Mouse (Mus musculus) heart, embryonic 11.5 days (tissue): ENCODE measurements around the gene Sh3bp5. TPM values are rescaled to one million over a fixed set of nuclear protein-coding genes. Genes with fewer than 3 reads are reported as not detected.
"Not testable (repeated sequence)": the region's sequence is repeated elsewhere in the genome, so short reads cannot be mapped to it uniquely, and the experiment has no call there.

Experiments
- ATAC-seq: fragments of 200-750 bp; cut with Nextera tagmentation; replicated peaks from 2 replicates; pipeline ENCODE4 v1.8.0; 2017; ENCODE audit warnings: moderate library complexity; ENCODE audit not compliant: insufficient number of reproducible peaks, low FRiP score, low TSS enrichment
- H3K27ac ChIP-seq: fragments of 300-500 bp; sonication (generic); 2 replicates; pipeline ENCODE4 v1.5.1; 2014; ENCODE audit warnings: mild to moderate bottlenecking, low read depth, low read length
- H3K27me3 ChIP-seq: fragments of 300-500 bp; sonication (generic); 2 replicates; pipeline ENCODE4 v1.6.1; 2014; ENCODE audit warnings: mild to moderate bottlenecking, low read length, mixed read lengths; ENCODE audit not compliant: control insufficient read depth, insufficient read depth
- H3K36me3 ChIP-seq: fragments of 300-500 bp; sonication (generic); 2 replicates; pipeline ENCODE4 v1.6.1; 2014; ENCODE audit warnings: mild to moderate bottlenecking, low read length, moderate library complexity, mixed read lengths; ENCODE audit not compliant: control insufficient read depth, insufficient read depth
- H3K4me1 ChIP-seq: fragments of 300-500 bp; sonication (generic); 2 replicates; pipeline ENCODE4 v1.6.1; 2014; ENCODE audit warnings: low read length; ENCODE audit not compliant: control insufficient read depth, insufficient read depth
- H3K4me2 ChIP-seq: fragments of 300-500 bp; sonication (generic); 2 replicates; pipeline ENCODE4 v1.6.1; 2014; ENCODE audit warnings: mild to moderate bottlenecking, moderate library complexity
- H3K4me3 ChIP-seq: fragments of 300-500 bp; sonication (generic); 2 replicates; pipeline ENCODE4 v1.5.1; 2014; ENCODE audit warnings: low read depth, low read length
- H3K9ac ChIP-seq: fragments of 300-500 bp; sonication (generic); 2 replicates; pipeline ENCODE4 v1.6.1; 2014; ENCODE audit warnings: mild to moderate bottlenecking, low read depth, low read length, moderate library complexity
- H3K9me3 ChIP-seq: fragments of 300-500 bp; sonication (generic); replicated peaks from 2 replicates; pipeline ENCODE4 v1.6.1; 2016; ENCODE audit warnings: low read length; ENCODE audit not compliant: control insufficient read depth
- WGBS: fragments of 180-500 bp; shearing (Covaris S2); extraction: QIAGEN DNeasy Blood & Tissue Kit; methylation state at CpG from one replicate; pipeline ENCODE4 v1.1.7; 2014; ENCODE audit not compliant: insufficient replicate concordance; 5-methylcytosine and 5-hydroxymethylcytosine counted together
- polyA plus RNA-seq: library from polyadenylated mRNA; unstranded; fragments of >200 nt; fragmentation: Nextera tagmentation; extraction: Ambion mirVana; gene quantifications from 2 replicates; pipeline ENCODE4 v1.2.1, GENCODE M21; 2014

The Sh3bp5 gene
- polyA plus RNA-seq, 1 experiment from 2014 or later, result 10.9 TPM

DNA sequence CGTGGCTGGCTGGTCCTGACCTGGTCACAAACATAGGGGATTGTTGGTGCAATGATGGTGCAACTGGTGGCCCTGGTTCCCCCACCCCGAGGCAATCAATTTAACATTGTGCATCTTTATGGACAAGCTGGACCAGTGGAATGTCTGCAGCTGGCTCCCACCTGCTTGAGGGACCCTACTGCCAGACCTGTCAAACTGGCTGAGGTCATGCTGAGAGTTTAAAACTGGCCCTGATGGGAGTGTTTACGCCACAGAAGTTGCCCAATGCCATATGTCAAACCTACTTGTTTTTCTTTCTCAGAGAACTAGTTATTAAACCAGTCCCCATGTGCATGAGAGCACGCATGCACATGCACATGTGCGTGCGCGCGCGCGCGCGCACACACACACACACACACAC lies 22.1 kb upstream of the Sh3bp5 start:
- H3K9ac ChIP-seq, result no peak overlapping the region
- no peak for ATAC-seq
- H3K4me3 ChIP-seq, result no peak overlapping the region
- no peak overlapping the region for H3K27ac ChIP-seq
- H3K36me3 ChIP-seq, result no peaks in the 10 kb centered on the region
- H3K27me3 ChIP-seq, result no peaks in the 10 kb centered on the region
- H3K9me3 ChIP-seq, result no peaks in the 10 kb centered on the region
- H3K4me1 ChIP-seq, result peaks cover 2% of the 10 kb centered on the region; the same call in 1 of the 2 replicates
- WGBS, result 83% methylated on average over 12 of the region's 12 CpGs
- H3K4me2 ChIP-seq, result no peak overlapping the region

DNA sequence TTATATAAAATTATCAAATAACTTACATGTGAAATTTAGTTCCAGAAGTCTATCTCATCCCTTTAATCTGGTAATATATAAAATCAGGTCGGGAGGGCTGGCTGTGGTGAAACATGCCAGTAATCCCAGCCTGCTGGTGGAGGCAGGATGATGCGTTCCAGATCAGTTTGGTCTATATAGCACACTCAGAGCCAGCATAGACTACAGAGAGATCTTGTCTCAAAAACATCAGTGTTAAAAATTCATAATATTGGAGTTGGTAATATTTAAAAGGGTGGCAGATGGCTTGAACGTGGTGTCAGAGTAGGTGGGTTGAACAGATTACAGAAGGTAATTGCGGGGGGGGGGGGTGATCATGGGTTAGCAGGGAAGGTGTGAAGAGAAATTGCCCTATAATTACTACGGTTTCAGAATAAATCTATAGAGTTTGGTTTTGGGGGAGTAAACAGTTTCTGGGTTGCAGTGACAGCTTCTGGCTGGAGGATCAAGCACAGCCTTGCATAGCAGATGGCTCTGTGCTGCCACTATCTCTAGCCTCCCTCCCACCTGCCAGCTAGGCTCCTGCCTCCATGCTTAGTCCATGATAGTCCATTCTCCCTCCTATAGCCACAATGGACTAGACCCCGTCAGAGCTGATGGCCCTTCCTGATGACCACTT lies 20.3 kb upstream of the Sh3bp5 start:
- H3K9ac ChIP-seq, result no peak overlapping the region
- no peak overlapping the region for H3K27ac ChIP-seq
- WGBS, result 75% methylated on average over 6 of the region's 6 CpGs
- H3K4me3 ChIP-seq, result no peak overlapping the region
- H3K27me3 ChIP-seq, result no peaks in the 10 kb centered on the region
- no peaks in the 10 kb centered on the region for H3K9me3 ChIP-seq
- H3K36me3 ChIP-seq, result no peaks in the 10 kb centered on the region
- no peak overlapping the region for H3K4me2 ChIP-seq
- no peak for ATAC-seq
- peaks cover 2% of the 10 kb centered on the region; the same call in 1 of the 2 replicates for H3K4me1 ChIP-seq

DNA sequence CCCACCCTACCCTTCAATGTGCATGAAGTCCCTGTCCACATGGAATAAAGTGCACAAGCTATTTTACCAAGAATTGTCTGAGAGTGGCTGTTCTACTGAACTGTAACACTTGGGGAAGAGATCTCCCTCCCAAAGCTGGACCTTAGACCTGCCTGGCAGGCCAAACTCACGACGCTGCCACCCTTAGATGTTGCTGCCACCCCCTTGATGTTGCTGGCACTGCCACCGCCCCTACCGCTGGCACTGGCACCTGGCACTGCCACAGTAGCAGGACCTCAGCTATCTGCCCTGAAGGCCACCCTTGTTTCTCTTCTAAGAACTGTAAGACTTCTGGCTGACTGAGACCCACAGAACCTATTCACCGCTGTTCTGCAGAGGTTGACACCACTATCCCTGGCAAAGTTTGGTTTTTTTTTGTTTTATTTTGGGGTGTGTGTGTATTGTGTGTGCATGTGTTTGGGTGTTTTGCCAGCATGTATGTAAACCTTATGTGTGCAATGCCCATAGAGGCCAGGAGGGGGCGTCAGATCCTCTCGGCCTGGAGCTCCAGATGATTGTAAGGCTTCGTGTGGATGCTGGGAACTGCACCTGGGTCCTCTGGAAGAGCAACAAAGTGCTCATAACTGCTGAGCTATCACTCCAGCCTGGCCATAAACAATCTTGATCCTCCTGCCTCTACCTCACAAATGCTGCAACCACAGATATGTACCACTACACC lies 19.1 kb upstream of the Sh3bp5 start:
- no peaks in the 10 kb centered on the region for H3K9me3 ChIP-seq
- H3K4me1 ChIP-seq, result peaks cover 2% of the 10 kb centered on the region; the same call in 1 of the 2 replicates
- H3K4me3 ChIP-seq, result no peak overlapping the region
- no peaks in the 10 kb centered on the region for H3K36me3 ChIP-seq
- H3K27ac ChIP-seq, result no peak overlapping the region
- H3K4me2 ChIP-seq, result no peak overlapping the region
- no peak overlapping the region for H3K9ac ChIP-seq
- WGBS, result 75% methylated on average over 8 of the region's 8 CpGs
- ATAC-seq, result no peak
- H3K27me3 ChIP-seq, result no peaks in the 10 kb centered on the region

DNA sequence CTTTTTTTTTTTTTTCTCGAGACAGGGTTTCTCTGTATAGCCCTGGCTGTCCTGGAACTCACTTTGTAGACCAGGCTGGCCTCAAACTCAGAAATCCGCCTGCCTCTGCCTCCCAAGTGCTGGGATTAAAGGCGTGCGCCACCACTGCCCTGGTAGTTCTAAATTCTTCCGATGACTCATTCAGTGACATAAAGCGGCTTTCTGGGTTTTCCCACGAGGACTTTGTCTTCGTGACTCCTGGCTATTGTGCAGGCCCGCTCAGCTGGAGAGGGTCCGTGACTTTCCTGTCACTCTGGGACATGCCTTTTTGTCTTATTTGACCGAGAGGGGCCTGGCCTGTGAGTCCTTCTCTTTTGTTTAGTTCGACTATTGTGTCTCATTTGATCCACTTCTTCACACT lies 18.1 kb upstream of the Sh3bp5 start:
- H3K36me3 ChIP-seq, ATAC-seq, H3K4me3 ChIP-seq, H3K4me2 ChIP-seq, H3K27me3 ChIP-seq, H3K4me1 ChIP-seq, H3K9me3 ChIP-seq, H3K27ac ChIP-seq, H3K9ac ChIP-seq: not testable (repeated sequence)
- 79% methylated on average over 12 of the region's 12 CpGs for WGBS

DNA sequence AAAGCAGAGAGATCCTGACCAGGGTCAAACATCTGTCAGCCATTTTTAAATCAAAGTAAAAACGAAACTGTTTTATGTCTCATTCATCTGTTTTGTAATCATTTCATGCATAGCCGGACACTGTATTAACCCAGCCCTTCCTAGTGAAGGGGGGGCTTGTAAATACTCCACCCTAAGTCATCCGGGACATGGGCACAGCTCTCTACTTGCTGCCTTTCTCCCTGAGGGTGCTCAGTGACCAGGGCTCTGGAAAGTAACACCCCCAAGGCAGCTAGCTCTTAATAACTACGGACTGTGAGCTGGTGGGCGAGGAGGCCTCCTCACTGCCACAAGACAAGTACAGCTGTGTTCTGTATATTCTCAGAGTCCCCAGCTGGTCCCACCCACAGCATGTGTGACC lies 13.1 kb upstream of the Sh3bp5 start:
- Histone ChIP-seq H3K27me3 (no peaks in the 10 kb centered on the region), H3K9ac (no peak overlapping the region), H3K9me3 (no peaks in the 10 kb centered on the region), H3K36me3 (no peaks in the 10 kb centered on the region), H3K27ac (no peak overlapping the region), H3K4me3 (no peak overlapping the region), H3K4me2 (no peak overlapping the region), H3K4me1 (no peaks in the 10 kb centered on the region)
- no peak for ATAC-seq
- 72% methylated on average over 5 of the region's 5 CpGs for WGBS

DNA sequence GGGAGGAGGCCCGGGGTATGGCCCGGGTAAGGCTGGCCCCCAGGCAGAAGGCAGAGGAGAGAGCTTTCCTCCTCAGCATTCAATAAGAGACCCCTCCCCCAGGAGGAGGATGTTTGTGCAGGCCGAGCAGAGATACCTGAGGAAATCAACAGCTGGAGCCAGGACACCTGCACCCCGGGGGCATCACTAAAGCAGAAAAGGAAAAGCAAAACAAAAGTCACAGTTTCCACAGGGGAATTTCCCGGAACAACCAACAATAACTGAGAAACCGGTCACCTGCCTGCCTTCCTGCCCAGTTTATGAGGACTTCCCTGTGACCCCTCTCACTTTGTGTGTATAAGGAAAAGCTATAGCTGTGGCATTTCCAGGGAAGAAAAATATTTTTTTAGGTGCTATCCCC lies 7.7 kb upstream of the Sh3bp5 start:
- Histone ChIP-seq H3K27me3 (no peaks in the 10 kb centered on the region), H3K36me3 (no peaks in the 10 kb centered on the region), H3K9ac (no peak overlapping the region), H3K27ac (no peak overlapping the region), H3K4me1 (no peaks in the 10 kb centered on the region), H3K4me2 (no peak overlapping the region), H3K9me3 (no peaks in the 10 kb centered on the region), H3K4me3 (no peak overlapping the region)
- 59% methylated on average over 6 of the region's 6 CpGs for WGBS
- no peak for ATAC-seq

DNA sequence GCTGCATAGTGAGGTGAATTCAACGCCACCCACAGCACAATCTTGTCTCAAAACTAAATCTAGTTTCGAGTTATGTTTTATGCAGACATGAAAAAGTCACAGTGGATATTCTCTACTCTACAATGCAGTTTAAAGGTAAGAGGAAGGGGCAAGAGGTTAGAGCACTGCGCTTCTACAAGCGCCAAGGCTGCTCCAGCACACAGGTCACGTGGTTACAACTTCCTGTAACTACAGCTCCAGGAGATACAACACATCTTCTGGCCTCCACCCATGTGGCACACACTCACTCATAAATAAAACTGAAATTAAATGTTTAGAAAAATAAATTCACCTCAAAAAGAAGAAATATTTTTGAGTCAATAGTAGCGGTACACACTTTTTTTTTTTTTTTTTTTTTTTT lies 4.8 kb upstream of the Sh3bp5 start:
- peaks cover 7% of the 10 kb centered on the region for H3K4me1 ChIP-seq
- no peak overlapping the region for H3K9ac ChIP-seq
- H3K27ac ChIP-seq, result no peak overlapping the region
- no peaks in the 10 kb centered on the region for H3K36me3 ChIP-seq
- no peak overlapping the region for H3K4me2 ChIP-seq
- no peak overlapping the region for H3K4me3 ChIP-seq
- ATAC-seq, result no peak
- no peaks in the 10 kb centered on the region for H3K9me3 ChIP-seq
- 81% methylated on average over 6 of the region's 6 CpGs for WGBS
- H3K27me3 ChIP-seq, result no peaks in the 10 kb centered on the region

DNA sequence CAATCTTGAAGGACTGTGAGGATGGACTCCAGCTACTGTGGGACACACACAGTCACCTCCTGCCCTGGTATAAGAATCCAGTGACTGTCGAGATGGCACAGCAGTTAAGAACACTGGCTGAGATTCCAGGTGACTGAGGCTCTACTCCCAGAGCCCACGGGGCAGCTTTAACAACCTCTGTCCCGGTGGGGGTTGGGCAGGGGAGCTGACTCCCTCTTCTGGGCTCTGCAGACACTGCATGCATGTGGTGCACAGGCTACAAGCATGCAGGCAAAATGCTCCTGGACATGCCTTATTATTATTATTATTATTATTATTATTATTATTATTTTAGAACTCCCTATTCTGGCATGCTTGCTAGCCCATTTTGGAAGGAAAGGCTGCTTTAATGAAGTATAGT lies 4.4 kb upstream of the Sh3bp5 start:
- H3K9me3 ChIP-seq, result no peaks in the 10 kb centered on the region
- no peak overlapping the region for H3K4me3 ChIP-seq
- H3K36me3 ChIP-seq, result no peaks in the 10 kb centered on the region
- H3K4me2 ChIP-seq, result no peak overlapping the region
- no peaks in the 10 kb centered on the region for H3K27me3 ChIP-seq
- no peak for ATAC-seq
- 30% methylated on average over 3 of the region's 3 CpGs for WGBS
- no peak overlapping the region for H3K9ac ChIP-seq
- H3K4me1 ChIP-seq, result peaks cover 9% of the 10 kb centered on the region
- no peak overlapping the region for H3K27ac ChIP-seq

DNA sequence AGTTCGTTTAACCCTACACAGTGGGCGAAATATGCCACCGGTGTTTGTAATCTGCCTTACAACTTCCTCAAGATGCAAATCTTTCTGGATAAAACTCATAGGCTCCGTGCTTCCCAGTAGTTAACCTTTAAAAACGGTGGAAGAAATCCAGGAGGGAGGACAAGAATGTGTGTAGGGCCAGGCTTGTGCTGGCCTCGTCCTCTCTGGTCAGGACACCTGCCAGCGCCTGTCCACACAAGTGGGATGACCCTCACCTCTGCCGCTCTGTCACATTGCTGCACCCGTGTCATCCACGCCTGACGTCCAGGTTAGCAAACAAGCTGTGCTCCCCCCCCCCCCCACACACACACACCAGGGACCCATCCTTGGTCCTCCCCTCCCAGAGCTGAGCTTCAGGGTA lies 3.4 kb upstream of the Sh3bp5 start:
- Histone ChIP-seq H3K4me2 (no peak overlapping the region), H3K4me3 (no peak overlapping the region), H3K36me3 (no peaks in the 10 kb centered on the region), H3K9ac (no peak overlapping the region), H3K27ac (no peak overlapping the region), H3K9me3 (no peaks in the 10 kb centered on the region), H3K27me3 (no peaks in the 10 kb centered on the region), H3K4me1 (peaks cover 17% of the 10 kb centered on the region)
- ATAC-seq, result no peak
- 71% methylated on average over 11 of the region's 11 CpGs for WGBS
